Mouse (Mus musculus) megakaryocyte progenitor cell, adult 5-6 weeks (primary cell): Measurements from ENCODE around the gene Dusp9. TPM values are rescaled to one million over a fixed set of nuclear protein-coding genes. Genes with fewer than 3 reads are reported as not detected.
A peak's percentile ranks its signal among the peaks of the same experiment; 100 is the strongest.

Source experiments
- ATAC-seq: replicated peaks from 2 replicates; pipeline ENCODE4 v1.8.0; 2016; ENCODE audit warnings: mild to moderate bottlenecking, moderate TSS enrichment, inconsistent platforms; ENCODE audit not compliant: poor library complexity
- total RNA-seq, 2 experiments: library from RNA; stranded (forward) in 1 of 2; stranded (reverse) in 1 of 2; fragments of 157-497, 149-512 nt in 1 of 2; fragments of 200-1000 nt in 1 of 2; gene quantifications; 2 replicates each; pipeline versions ENCODE4 v1.2.3 to v1.2.4; 2015 to 2017

Dusp9 gene
- total RNA-seq (2015) (0.22 and 0.67 TPM in 2 replicates), total RNA-seq (2017) (0.44 and 0.67 TPM in 2 replicates)

GRCm38 (mm10) chrX:73639255-73639675, at the start of gene Dusp9:
TSS of gene Dusp9 (plus strand) at chrX:73639419.
- peak; percentile 68 for ATAC-seq

- ATAC-seq, result peak; percentile 100
Measured at GRCm38 (mm10) chrX:73593212-73593611, 46.0 kb upstream of the Dusp9 start.

GRCm38 (mm10) chrX:73594451-73595121, 44.6 kb upstream of the Dusp9 start:
- ATAC-seq, result no peak

- no peak for ATAC-seq
Measured at GRCm38 (mm10) chrX:73595297-73595938, 43.8 kb upstream of the Dusp9 start.

GRCm38 (mm10) chrX:73601456-73601855, 37.8 kb upstream of the Dusp9 start:
- no peak for ATAC-seq

- ATAC-seq, result no peak
Measured at GRCm38 (mm10) chrX:73613665-73614064, 25.6 kb upstream of the Dusp9 start.

GRCm38 (mm10) chrX:73615876-73616275, 23.3 kb upstream of the Dusp9 start:
- no peak for ATAC-seq

GRCm38 (mm10) chrX:73619401-73619800, 19.8 kb upstream of the Dusp9 start:
- ATAC-seq, result no peak

- ATAC-seq, result no peak
Measured at GRCm38 (mm10) chrX:73619890-73620289, 19.3 kb upstream of the Dusp9 start.

- ATAC-seq, result no peak
Measured at GRCm38 (mm10) chrX:73626981-73627380, 12.2 kb upstream of the Dusp9 start.

- ATAC-seq, result peak; percentile 26; the same call in 1 of the 2 replicates
Measured at GRCm38 (mm10) chrX:73635425-73635824, 3.8 kb upstream of the Dusp9 start.

- ATAC-seq, result no peak
Measured at GRCm38 (mm10) chrX:73637415-73637814, 1.8 kb upstream of the Dusp9 start.

GRCm38 (mm10) chrX:73639901-73640469, 766 bp downstream of the Dusp9 start:
- ATAC-seq, result peak; percentile 20; the same call in 1 of the 2 replicates

- ATAC-seq, result no peak
Measured at GRCm38 (mm10) chrX:73645121-73645520, 5.9 kb downstream of the Dusp9 start.

- no peak for ATAC-seq
Measured at GRCm38 (mm10) chrX:73650869-73651268, 11.7 kb downstream of the Dusp9 start.

- no peak for ATAC-seq
Measured at GRCm38 (mm10) chrX:73653392-73653791, 14.2 kb downstream of the Dusp9 start.

- ATAC-seq, result peak; percentile 91
Measured at GRCm38 (mm10) chrX:73654177-73654576, 15.0 kb downstream of the Dusp9 start.

- ATAC-seq, result peak; percentile 76
Measured at GRCm38 (mm10) chrX:73655529-73655928, 16.3 kb downstream of the Dusp9 start.

GRCm38 (mm10) chrX:73658391-73658790, 19.2 kb downstream of the Dusp9 start:
- 0 out of 2 replicates have a peak, but pooled peaks have one; percentile 15 for ATAC-seq

- ATAC-seq, result no peak
Measured at GRCm38 (mm10) chrX:73658936-73659574, 19.8 kb downstream of the Dusp9 start.

- no peak for ATAC-seq
Measured at GRCm38 (mm10) chrX:73659575-73660283, 20.5 kb downstream of the Dusp9 start, which contains the start of gene Pnck. TSS of gene Pnck (minus strand) at chrX:73660117.
